Mouse (Mus musculus) thymus, adult 2 months (tissue): Measurements from ENCODE around the gene Sc5d.

Source experiments
- CTCF ChIP-seq: fragments of 200-500 bp; IDR thresholded peaks from 2 replicates; pipeline ENCODE4 v1.5.1; 2012; ENCODE audit warnings: mild to moderate bottlenecking, control low read depth, low read length, moderate library complexity, borderline replicate concordance; ENCODE audit not compliant: control insufficient read depth, poor library complexity, insufficient read depth; ENCODE audit errors: extremely low read depth
- POLR2A ChIP-seq: fragments of 200-500 bp; IDR thresholded peaks from 2 replicates; pipeline ENCODE4 v1.6.1; 2012; ENCODE audit warnings: mild to moderate bottlenecking, low read length, control low read depth, moderate library complexity; ENCODE audit not compliant: control insufficient read depth, poor library complexity, insufficient read depth; ENCODE audit errors: extremely low read depth

DNA sequence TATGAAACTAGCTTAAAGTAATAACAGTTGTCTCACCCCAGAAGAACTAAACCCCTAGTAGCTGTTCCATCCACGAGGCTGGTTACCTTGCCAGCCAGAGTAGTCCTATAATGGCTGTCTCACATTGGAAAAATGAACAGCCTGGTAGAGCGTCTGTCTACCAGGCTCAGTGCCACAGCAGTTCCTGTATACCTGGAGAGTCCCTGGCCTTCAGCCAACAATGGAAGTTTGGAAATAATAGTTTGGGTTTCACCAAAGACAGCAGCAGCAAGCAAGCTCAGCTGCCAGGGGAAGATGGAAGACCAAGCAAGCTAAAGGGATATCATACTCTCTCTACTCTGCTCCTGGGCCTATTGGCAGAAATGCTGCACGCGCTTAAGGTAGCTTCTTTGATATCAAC lies 1.3 kb upstream of the Sc5d start:
- TF ChIP-seq POLR2A, result no peak
- TF ChIP-seq CTCF, result no peak
